Mouse (Mus musculus) lung, embryonic 14.5 days (tissue): ENCODE measurements around the gene Fam25c. TPM values are rescaled to one million over a fixed set of nuclear protein-coding genes. Genes with fewer than 3 reads are reported as not detected.

ENCODE experiments used
- ATAC-seq: fragments of 200-750 bp; cut with Nextera tagmentation; 2 replicates; pipeline ENCODE4 v1.8.0; 2017; ENCODE audit warnings: mild to moderate bottlenecking, moderate TSS enrichment, moderate library complexity; ENCODE audit not compliant: insufficient read depth
- DNase-seq: peaks from one replicate; pipeline ENCODE4 v3.0.0-alpha.2; 2015
- H3K27ac ChIP-seq: fragments of 300-500 bp; sonication (generic); 2 replicates; pipeline ENCODE4 v1.5.1; 2014; ENCODE audit warnings: low read depth, mild to moderate bottlenecking, moderate library complexity
- H3K27me3 ChIP-seq: fragments of 300-500 bp; sonication (generic); 2 replicates; pipeline ENCODE4 v1.6.1; 2014; ENCODE audit warnings: low read length, control low read depth; ENCODE audit not compliant: insufficient read depth
- H3K36me3 ChIP-seq: fragments of 300-500 bp; sonication (generic); 2 replicates; pipeline ENCODE4 v1.6.1; 2014; ENCODE audit warnings: control low read depth; ENCODE audit not compliant: insufficient read depth
- H3K4me1 ChIP-seq: fragments of 300-500 bp; sonication (generic); 2 replicates; pipeline ENCODE4 v1.6.1; 2014; ENCODE audit warnings: antibody characterized with exemption, control low read depth; ENCODE audit not compliant: insufficient read depth
- H3K4me2 ChIP-seq: fragments of 300-500 bp; sonication (generic); 2 replicates; pipeline ENCODE4 v1.6.1; 2014; ENCODE audit warnings: mild to moderate bottlenecking
- H3K4me3 ChIP-seq: fragments of 300-500 bp; sonication (generic); 2 replicates; pipeline ENCODE4 v1.5.1; 2014; ENCODE audit warnings: low read depth, low read length
- H3K9ac ChIP-seq: fragments of 300-500 bp; sonication (generic); 2 replicates; pipeline ENCODE4 v1.6.1; 2014
- H3K9me3 ChIP-seq: fragments of 300-500 bp; sonication (generic); 2 replicates; pipeline ENCODE4 v1.6.1; 2016; ENCODE audit warnings: low read depth, low read length, control low read depth
- CTCF ChIP-seq: IDR thresholded peaks from 2 replicates; pipeline ENCODE4 v1.5.1; 2016; ENCODE audit warnings: antibody characterized with exemption, low read depth
- WGBS: fragments of 180-500 bp; shearing (Covaris S2); extraction: QIAGEN DNeasy Blood & Tissue Kit; methylation state at CpG from one replicate; pipeline ENCODE4 v1.1.7; 2014; 5-methylcytosine and 5-hydroxymethylcytosine counted together
- polyA plus RNA-seq: library from polyadenylated mRNA; unstranded; fragments of >200 nt; fragmentation: Nextera tagmentation; extraction: Ambion mirVana; gene quantifications from 2 replicates; pipeline ENCODE4 v1.2.1, GENCODE M21; 2014

Fam25c gene
- polyA plus RNA-seq, 1 experiment from 2014 or later: not detected

- 92% methylated on average over 3 of the region's 3 CpGs for WGBS
- Histone ChIP-seq H3K9me3 (no peaks in the 10 kb centered on the region), H3K36me3 (no peaks in the 10 kb centered on the region), H3K4me2 (no peak overlapping the region), H3K4me3 (no peak overlapping the region), H3K27me3 (no peaks in the 10 kb centered on the region), H3K9ac (no peak overlapping the region), H3K4me1 (no peaks in the 10 kb centered on the region), H3K27ac (no peak overlapping the region)
- DNase-seq (no peak), ATAC-seq (no peak)
- no peak for TF ChIP-seq CTCF
Measured at GRCm38 (mm10) chr14:34353326-34353725, 1.9 kb downstream of the Fam25c start.

DNA sequence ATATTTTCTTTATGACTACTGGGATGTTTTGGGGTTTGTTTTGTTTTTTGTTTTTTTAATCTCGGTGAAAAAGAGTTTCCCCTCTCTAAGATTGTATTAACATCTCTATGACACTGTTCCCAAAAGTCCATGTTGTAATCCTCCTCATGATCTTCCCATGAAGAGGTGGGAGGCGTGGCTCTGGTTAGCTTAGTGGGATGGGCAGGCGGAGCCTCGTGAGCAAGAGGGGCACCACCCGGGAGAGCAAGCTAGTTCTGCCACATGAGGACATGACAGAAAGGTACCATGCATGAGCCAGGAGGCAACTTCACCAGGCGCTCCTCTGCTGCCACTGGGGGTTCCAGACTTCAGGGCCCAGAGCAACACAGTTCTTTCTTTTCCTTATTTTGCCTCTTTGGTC lies 2.7 kb downstream of the Fam25c start:
- Histone ChIP-seq H3K27me3 (no peaks in the 10 kb centered on the region), H3K36me3 (no peaks in the 10 kb centered on the region), H3K9ac (no peak overlapping the region), H3K4me3 (no peak overlapping the region), H3K4me1 (no peaks in the 10 kb centered on the region), H3K9me3 (no peaks in the 10 kb centered on the region), H3K4me2 (no peak overlapping the region), H3K27ac (no peak overlapping the region)
- DNase-seq (no peak), ATAC-seq (no peak)
- 59% methylated on average over 6 of the region's 6 CpGs for WGBS
- TF ChIP-seq CTCF: no peak

DNA sequence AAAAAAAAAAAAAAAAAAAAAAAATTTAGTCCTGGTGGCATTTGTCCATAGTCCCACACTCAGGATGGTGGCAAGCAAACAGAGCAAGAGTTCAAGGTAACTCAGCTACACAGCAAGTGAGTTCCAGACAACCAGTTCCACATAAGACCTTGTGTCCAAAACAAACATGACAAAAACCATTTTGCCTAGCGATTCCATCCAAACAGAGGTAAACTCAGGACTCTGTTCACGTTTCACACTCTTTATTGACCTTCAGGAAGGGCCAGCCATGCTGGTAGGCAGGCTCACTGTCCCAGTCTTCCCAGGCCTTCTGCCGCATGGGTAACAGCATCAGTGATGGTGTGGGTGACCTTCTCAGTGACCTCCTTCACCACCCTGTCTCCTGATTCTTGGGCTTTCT lies 3.6 kb downstream of the Fam25c start:
- no peak for TF ChIP-seq CTCF
- H3K27ac ChIP-seq: no peak overlapping the region
- no peak overlapping the region for H3K4me3 ChIP-seq
- H3K4me2 ChIP-seq: no peak overlapping the region
- no peak overlapping the region for H3K9ac ChIP-seq
- H3K4me1 ChIP-seq: no peaks in the 10 kb centered on the region
- DNase-seq (no peak), ATAC-seq (no peak)
- WGBS: 61% methylated on average over 3 of the region's 3 CpGs
- H3K36me3 ChIP-seq: no peaks in the 10 kb centered on the region
- no peaks in the 10 kb centered on the region for H3K27me3 ChIP-seq
- no peaks in the 10 kb centered on the region for H3K9me3 ChIP-seq

GRCm38 (mm10) chr14:34349007-34349406 lies 6.2 kb downstream of the Fam25c start:
- TF ChIP-seq CTCF: no peak
- DNase-seq (peak; percentile 45), ATAC-seq (peak; percentile 89)
- no peak overlapping the region for H3K4me2 ChIP-seq
- H3K27me3 ChIP-seq: no peaks in the 10 kb centered on the region
- H3K4me1 ChIP-seq: no peaks in the 10 kb centered on the region
- peaks cover 5% of the 10 kb centered on the region for H3K36me3 ChIP-seq
- WGBS: 59% methylated on average over 8 of the region's 8 CpGs
- no peaks in the 10 kb centered on the region for H3K9me3 ChIP-seq
- no peak overlapping the region for H3K9ac ChIP-seq
- H3K4me3 ChIP-seq: no peak overlapping the region
- no peak overlapping the region for H3K27ac ChIP-seq

GRCm38 (mm10) chr14:34348301-34348700 lies 6.9 kb downstream of the Fam25c start:
- WGBS: 70% methylated on average over 7 of the region's 7 CpGs
- TF ChIP-seq CTCF: no peak
- Histone ChIP-seq H3K4me1 (no peaks in the 10 kb centered on the region), H3K27ac (no peak overlapping the region), H3K36me3 (peaks cover 8% of the 10 kb centered on the region), H3K4me2 (no peak overlapping the region), H3K4me3 (no peak overlapping the region), H3K9ac (no peak overlapping the region), H3K27me3 (no peaks in the 10 kb centered on the region), H3K9me3 (no peaks in the 10 kb centered on the region)
- no peak for DNase-seq
- no peak for ATAC-seq

DNA sequence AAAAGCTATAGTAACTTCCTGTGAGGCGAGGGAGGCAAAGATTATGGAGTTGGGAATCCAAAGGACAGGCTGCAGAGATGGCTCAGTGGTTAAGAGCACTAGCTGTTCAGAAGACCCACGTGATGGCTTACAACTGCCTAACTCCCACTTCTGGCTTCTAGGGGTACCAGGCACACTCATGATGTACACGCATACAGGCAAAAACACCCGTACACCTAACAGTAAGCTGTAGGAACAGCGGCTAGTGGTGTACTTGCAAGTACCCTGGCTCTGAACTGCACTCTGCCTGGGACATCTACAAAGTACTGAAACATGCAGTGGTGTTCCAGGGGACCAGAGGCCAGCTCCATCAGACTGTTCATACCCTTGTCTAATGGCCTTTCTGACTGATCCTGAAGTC lies 8.1 kb downstream of the Fam25c start:
- 83% methylated on average over 5 of the region's 5 CpGs for WGBS

GRCm38 (mm10) chr14:34345771-34346566 lies 9.3 kb downstream of the Fam25c start:
- peaks cover 28% of the 10 kb centered on the region for H3K36me3 ChIP-seq
- no peak overlapping the region for H3K4me2 ChIP-seq
- H3K27ac ChIP-seq: no peak overlapping the region
- no peaks in the 10 kb centered on the region for H3K27me3 ChIP-seq
- ATAC-seq: peak; percentile 44; the same call in 1 of the 2 replicates
- DNase-seq: peak; percentile 37
- no peaks in the 10 kb centered on the region for H3K4me1 ChIP-seq
- H3K4me3 ChIP-seq: no peak overlapping the region
- no peaks in the 10 kb centered on the region for H3K9me3 ChIP-seq
- peak; percentile 56 for TF ChIP-seq CTCF
- H3K9ac ChIP-seq: no peak overlapping the region
- 44% methylated on average over 12 of the region's 12 CpGs for WGBS

More for the DNA sequence above, 8.1 kb downstream of the Fam25c start:
- Histone ChIP-seq H3K9me3 (no peaks in the 10 kb centered on the region), H3K4me1 (no peaks in the 10 kb centered on the region), H3K27ac (no peak overlapping the region), H3K27me3 (no peaks in the 10 kb centered on the region), H3K4me2 (no peak overlapping the region), H3K9ac (no peak overlapping the region), H3K36me3 (peaks cover 20% of the 10 kb centered on the region), H3K4me3 (no peak overlapping the region)
- no peak for DNase-seq
- TF ChIP-seq CTCF: no peak
- ATAC-seq: no peak
